Mouse (Mus musculus) kidney, embryonic 15.5 days (tissue): ENCODE results near the gene 2510002D24Rik. TPM values are rescaled to one million over a fixed set of nuclear protein-coding genes. Genes with fewer than 3 reads are reported as not detected.

Experiments
- ATAC-seq: fragments of 200-750 bp; cut with Nextera tagmentation; replicated peaks from 2 replicates; pipeline ENCODE4 v1.8.0; 2017; ENCODE audit warnings: moderate TSS enrichment; ENCODE audit not compliant: low FRiP score
- H3K27ac ChIP-seq: fragments of 300-500 bp; sonication (generic); 2 replicates; pipeline ENCODE4 v1.5.1; 2015; ENCODE audit warnings: mild to moderate bottlenecking, inconsistent platforms
- H3K27me3 ChIP-seq: fragments of 300-500 bp; sonication (generic); 2 replicates; pipeline ENCODE4 v1.6.1; 2015; ENCODE audit warnings: inconsistent platforms
- H3K36me3 ChIP-seq: fragments of 300-500 bp; sonication (generic); 2 replicates; pipeline ENCODE4 v1.6.1; 2015; ENCODE audit warnings: inconsistent platforms
- H3K4me1 ChIP-seq: fragments of 300-500 bp; sonication (generic); 2 replicates; pipeline ENCODE4 v1.6.1; 2015; ENCODE audit warnings: inconsistent platforms
- H3K4me2 ChIP-seq: fragments of 300-500 bp; sonication (generic); 2 replicates; pipeline ENCODE4 v1.6.1; 2015; ENCODE audit warnings: moderate library complexity, mild to moderate bottlenecking, inconsistent platforms
- H3K4me3 ChIP-seq: fragments of 300-500 bp; sonication (generic); replicated peaks from 2 replicates; pipeline ENCODE4 v1.5.1; 2015; ENCODE audit warnings: mild to moderate bottlenecking, inconsistent platforms
- H3K9ac ChIP-seq: fragments of 300-500 bp; sonication (generic); 2 replicates; pipeline ENCODE4 v1.6.1; 2015; ENCODE audit warnings: mild to moderate bottlenecking, inconsistent platforms
- H3K9me3 ChIP-seq: fragments of 300-500 bp; sonication (generic); replicated peaks from 2 replicates; pipeline ENCODE4 v1.6.1; 2016; ENCODE audit warnings: inconsistent platforms
- WGBS: fragments of 180-500 bp; shearing (Covaris S2); methylation state at CpG from one replicate; pipeline ENCODE4 v1.1.7; 2015; ENCODE audit warnings: mixed read lengths; 5-methylcytosine and 5-hydroxymethylcytosine counted together
- polyA plus RNA-seq: library from polyadenylated mRNA; unstranded; fragments of >200 nt; fragmentation: Nextera tagmentation; extraction: Ambion mirVana; gene quantifications from 2 replicates; pipeline ENCODE4 v1.2.1, GENCODE M21; 2015

The 2510002D24Rik gene
- 41.3 and 47.7 TPM in 2 replicates for polyA plus RNA-seq

DNA sequence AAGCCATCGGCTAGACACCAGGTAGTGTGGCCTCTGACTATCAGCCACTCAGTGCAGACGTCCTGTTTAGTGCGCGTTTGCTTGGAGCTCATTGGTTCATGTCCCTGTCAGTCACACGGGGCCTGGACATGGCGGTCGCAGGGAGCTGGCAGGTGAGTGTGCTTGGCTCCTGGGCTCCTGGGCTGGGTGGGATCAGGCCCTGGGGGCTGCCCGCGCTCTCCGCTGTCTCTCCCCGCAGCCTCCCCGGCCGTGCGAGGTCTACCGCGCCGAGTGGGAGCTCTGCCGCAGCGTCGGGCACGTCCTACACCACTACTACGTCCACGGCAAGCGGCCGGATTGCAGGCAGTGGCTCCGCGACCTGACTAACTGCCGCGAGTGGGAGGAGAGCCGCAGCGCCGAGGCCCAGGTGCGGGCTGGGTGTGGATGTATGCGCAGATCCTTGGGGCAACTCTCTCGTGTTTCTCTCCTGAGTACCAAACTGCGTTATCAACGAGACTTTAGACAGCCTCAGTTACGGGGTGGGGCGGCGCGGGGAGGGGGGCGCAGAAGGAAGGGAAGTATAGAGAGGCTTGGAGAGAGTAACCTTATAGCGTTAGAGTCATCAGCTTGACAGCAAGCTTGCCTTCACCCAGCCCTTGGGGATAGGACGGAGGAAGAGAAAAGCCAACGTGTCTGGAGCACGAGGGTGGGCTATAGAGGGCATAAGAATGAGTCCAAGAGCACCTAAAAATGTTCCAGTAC lies at the start of gene 2510002D24Rik, which contains the start of gene Gm28539:
Gene 2510002D24Rik (plus strand): TSS at position 111 of the 741 bp plus-strand sequence.
Gene Gm28539 (plus strand): TSS at position 117 of the 741 bp plus-strand sequence.
- Histone ChIP-seq H3K36me3 (peaks cover 47% of the 10 kb centered on the region), H3K9ac (peak within 1 kb of the TSS; percentile 77), H3K4me1 (peaks cover 4% of the 10 kb centered on the region; the same call in 1 of the 2 replicates), H3K27me3 (no peaks in the 10 kb centered on the region), H3K9me3 (no peaks in the 10 kb centered on the region), H3K27ac (peak within 1 kb of the TSS; percentile 73; the same call in 1 of the 2 replicates), H3K4me2 (peak within 1 kb of the TSS; percentile 68), H3K4me3 (peak within 1 kb of the TSS; percentile 84)
- ATAC-seq, result peak; percentile 98
- under 1% methylated on average over 46 of the region's 46 CpGs for WGBS

DNA sequence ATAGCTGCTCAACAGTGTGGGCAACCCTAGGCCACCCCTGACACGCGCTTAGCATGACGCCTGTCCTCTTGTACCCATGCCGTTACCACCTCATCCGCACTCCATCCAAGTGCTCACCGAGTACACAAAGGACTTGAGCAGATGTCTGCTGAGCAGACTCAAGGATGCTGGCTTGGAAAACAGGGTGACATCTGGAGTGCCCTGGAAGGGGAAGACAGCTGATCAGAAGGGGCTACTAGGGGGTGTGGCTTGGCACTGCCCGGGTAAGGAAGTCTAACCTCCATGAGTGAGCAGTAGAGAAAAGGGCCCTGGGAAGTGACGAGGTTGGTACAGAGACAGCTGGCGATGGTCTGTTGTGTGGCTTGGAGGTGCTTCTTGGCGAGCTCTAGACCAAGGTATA lies 49.7 kb upstream of the 2510002D24Rik start:
- WGBS, result 95% methylated on average over 10 of the region's 10 CpGs

DNA sequence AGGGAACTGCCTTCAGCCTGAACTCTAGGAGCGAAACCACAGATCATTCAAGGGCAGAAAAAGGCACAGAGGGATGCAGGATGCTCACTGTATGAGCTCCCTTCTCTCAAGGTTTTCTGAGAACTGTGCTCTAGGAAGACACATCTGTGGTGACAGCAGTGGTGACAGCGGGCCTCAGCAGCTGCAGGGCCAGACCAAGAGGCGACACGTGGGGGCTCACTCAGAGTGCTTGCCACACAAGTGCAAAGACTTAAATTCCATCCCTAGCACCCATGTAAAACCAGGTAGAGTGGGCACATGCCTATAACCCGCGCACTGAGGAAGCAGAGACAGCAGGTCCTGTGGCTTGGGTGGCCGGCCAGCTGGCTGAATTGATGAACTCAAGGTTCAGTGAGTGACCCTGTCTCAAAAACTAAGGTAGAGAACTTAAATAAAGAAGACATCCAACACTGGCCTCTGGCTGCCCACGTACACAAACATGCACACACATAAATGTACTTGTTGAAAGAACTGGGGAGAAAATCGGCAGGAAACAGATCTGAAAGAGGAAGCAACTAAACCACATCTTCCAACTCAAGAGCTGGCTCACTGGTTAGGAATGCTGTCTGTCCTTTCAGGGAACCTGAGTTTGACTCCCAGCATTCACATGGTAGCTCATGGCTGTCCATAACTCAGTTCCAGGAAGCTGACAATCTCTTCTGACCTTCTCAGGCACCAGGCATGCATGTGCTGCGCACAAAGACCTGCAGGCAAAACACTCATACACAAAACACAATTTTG lies 47.6 kb upstream of the 2510002D24Rik start:
- no peaks in the 10 kb centered on the region for H3K27me3 ChIP-seq
- H3K4me1 ChIP-seq, result no peaks in the 10 kb centered on the region
- WGBS, result 76% methylated on average over 10 of the region's 10 CpGs
- no peak overlapping the region for H3K4me2 ChIP-seq
- no peaks in the 10 kb centered on the region for H3K9me3 ChIP-seq
- H3K9ac ChIP-seq, result no peak overlapping the region
- H3K4me3 ChIP-seq, result no peak overlapping the region
- no peak overlapping the region; the same call in 1 of the 2 replicates for H3K27ac ChIP-seq
- ATAC-seq, result no peak
- peaks cover 88% of the 10 kb centered on the region for H3K36me3 ChIP-seq

More for the DNA sequence above, 49.7 kb upstream of the 2510002D24Rik start:
- Histone ChIP-seq H3K4me3 (no peak overlapping the region), H3K9ac (no peak overlapping the region), H3K27me3 (no peaks in the 10 kb centered on the region), H3K9me3 (no peaks in the 10 kb centered on the region), H3K36me3 (peaks cover 89% of the 10 kb centered on the region), H3K27ac (no peak overlapping the region), H3K4me2 (no peak overlapping the region), H3K4me1 (peaks cover 6% of the 10 kb centered on the region; the same call in 1 of the 2 replicates)
- ATAC-seq, result no peak

DNA sequence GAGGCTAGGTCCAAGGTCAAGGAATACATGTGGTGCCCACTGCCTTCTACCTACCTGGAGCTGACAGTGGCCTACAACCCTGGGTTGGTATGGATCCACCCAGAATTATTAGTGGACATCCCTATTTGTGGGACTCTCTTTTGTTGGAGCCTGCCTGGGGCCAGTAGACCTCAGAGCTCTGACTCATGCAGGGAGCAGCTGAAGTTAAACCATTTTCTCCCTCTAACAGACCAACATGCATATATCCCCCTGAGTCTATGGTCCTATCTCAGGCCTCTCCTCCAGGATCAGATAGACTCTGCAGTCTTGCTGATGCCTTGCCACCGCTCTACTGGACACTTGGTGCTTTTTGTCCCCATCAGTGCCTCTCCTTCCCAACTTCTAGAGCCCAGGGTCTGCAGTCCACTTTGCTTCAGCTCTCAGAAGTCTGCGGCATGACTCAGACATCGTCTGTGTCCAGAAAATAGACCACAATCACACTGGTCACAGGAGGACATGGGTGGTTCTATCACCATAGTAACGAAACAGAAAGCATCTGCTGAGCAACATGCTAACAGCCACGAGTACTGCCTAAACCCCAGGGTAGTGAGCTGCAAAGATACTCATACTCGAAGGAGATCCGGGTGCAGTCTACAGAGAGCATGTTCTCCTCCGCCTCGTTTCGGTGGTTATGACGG lies 41.0 kb upstream of the 2510002D24Rik start:
- Histone ChIP-seq H3K9ac (no peak overlapping the region), H3K4me3 (no peak overlapping the region), H3K27me3 (no peaks in the 10 kb centered on the region), H3K4me1 (no peaks in the 10 kb centered on the region), H3K36me3 (peaks cover 93% of the 10 kb centered on the region), H3K27ac (no peak overlapping the region), H3K9me3 (no peaks in the 10 kb centered on the region), H3K4me2 (no peak overlapping the region)
- no peak for ATAC-seq
- WGBS, result 95% methylated on average over 11 of the region's 11 CpGs

DNA sequence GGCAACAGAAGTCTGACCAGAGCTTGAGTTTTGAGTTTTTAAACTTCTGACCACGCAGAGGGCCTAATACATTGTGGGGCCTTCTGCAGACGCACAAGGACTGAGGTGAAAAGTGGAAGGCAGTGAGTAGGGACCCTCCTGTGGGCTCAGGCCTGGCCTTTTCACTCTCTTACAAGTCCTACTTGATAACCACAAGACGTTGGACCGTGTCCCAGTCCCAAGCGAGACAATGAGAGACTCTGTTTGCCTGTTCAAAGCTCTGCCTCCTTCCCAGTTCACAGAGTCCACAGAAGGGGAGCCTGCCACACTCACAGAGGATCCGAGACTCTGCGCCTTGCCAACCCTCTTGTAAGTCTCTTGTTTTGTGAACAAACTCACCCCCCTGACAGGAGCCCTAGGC lies 39.7 kb upstream of the 2510002D24Rik start:
- Histone ChIP-seq H3K4me2 (no peak overlapping the region), H3K4me3 (no peak overlapping the region), H3K9me3 (no peaks in the 10 kb centered on the region), H3K27ac (no peak overlapping the region), H3K27me3 (no peaks in the 10 kb centered on the region), H3K4me1 (no peaks in the 10 kb centered on the region), H3K36me3 (peaks cover 93% of the 10 kb centered on the region), H3K9ac (no peak overlapping the region)
- no peak for ATAC-seq
- 91% methylated on average over 7 of the region's 7 CpGs for WGBS

DNA sequence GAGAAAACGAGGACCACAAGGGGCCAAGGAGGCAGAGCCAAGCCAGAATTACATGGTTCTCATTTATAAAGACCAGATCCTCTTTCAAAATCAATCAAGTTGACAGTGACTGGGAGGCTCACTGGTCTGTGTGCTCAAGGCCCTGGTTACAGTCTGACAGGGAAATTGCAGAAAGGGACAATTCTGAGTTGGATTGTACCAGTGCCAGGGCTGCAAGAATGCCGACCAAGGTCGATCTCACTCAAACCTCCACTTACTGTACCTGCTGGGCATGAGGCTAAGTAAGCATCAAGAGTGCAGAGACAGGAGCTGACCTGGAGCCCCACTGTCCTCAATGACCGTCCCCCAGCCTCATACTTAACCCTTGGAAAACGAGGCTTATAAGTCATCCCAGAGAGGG lies 38.2 kb upstream of the 2510002D24Rik start:
- Histone ChIP-seq H3K9ac (no peak overlapping the region), H3K27ac (no peak overlapping the region), H3K9me3 (no peaks in the 10 kb centered on the region), H3K27me3 (no peaks in the 10 kb centered on the region), H3K4me2 (no peak overlapping the region), H3K4me1 (no peaks in the 10 kb centered on the region), H3K36me3 (peaks cover 93% of the 10 kb centered on the region), H3K4me3 (no peak overlapping the region)
- ATAC-seq, result no peak
- 87% methylated on average over 5 of the region's 5 CpGs for whole genome bisulfite sequencing

DNA sequence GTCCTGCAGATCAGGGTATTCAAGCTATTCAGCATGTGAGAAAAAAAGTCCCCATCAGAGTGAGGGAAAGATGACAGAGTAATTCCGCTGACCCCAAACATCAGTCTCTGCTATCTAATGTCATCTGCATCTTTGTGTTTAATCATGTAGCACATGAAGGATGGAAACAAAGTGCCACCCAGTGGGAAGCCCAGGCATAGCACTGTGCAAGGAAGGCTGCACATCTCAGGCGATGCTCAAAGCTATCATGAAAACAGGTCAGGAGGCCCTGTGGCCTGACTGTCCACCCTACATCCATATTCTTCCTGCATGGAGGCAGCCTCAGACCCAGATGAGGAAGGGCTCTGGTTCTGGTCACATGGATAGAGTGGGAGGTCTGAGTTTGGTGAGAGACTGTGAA lies 37.5 kb upstream of the 2510002D24Rik start:
- peaks cover 90% of the 10 kb centered on the region for H3K36me3 ChIP-seq
- no peaks in the 10 kb centered on the region for H3K27me3 ChIP-seq
- no peak overlapping the region for H3K9ac ChIP-seq
- H3K4me2 ChIP-seq, result no peak overlapping the region
- 63% methylated on average over 2 of the region's 2 CpGs for WGBS
- H3K4me1 ChIP-seq, result no peaks in the 10 kb centered on the region
- H3K27ac ChIP-seq, result no peak overlapping the region
- H3K4me3 ChIP-seq, result no peak overlapping the region
- peak; percentile 62; the same call in 1 of the 2 replicates for ATAC-seq
- H3K9me3 ChIP-seq, result no peaks in the 10 kb centered on the region

DNA sequence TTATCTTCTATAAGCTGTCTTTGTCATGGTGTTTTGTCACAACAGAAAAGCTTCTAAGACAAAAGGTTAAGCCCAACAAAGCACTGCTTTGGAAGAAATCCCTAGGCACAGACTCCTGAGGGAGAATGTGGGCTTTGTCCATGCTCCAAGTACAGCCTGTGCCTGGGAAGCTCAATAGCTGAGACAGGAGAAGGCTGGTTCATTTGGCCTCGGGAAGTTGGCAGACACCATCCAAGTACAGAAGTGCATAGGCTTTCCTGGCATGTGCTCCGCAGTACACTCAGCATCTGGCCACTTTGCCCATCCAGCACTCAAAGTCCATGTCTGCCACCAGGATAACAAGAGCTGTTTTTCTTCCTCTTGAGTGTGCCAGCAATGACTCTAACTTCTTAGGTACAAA lies 30.6 kb upstream of the 2510002D24Rik start:
- Histone ChIP-seq H3K36me3 (peaks cover 71% of the 10 kb centered on the region), H3K27me3 (no peaks in the 10 kb centered on the region), H3K27ac (no peak overlapping the region), H3K4me1 (peaks cover 5% of the 10 kb centered on the region), H3K4me3 (no peak overlapping the region), H3K4me2 (no peak overlapping the region), H3K9ac (no peak overlapping the region), H3K9me3 (no peaks in the 10 kb centered on the region)
- 97% methylated on average over 2 of the region's 2 CpGs for WGBS
- no peak for ATAC-seq

DNA sequence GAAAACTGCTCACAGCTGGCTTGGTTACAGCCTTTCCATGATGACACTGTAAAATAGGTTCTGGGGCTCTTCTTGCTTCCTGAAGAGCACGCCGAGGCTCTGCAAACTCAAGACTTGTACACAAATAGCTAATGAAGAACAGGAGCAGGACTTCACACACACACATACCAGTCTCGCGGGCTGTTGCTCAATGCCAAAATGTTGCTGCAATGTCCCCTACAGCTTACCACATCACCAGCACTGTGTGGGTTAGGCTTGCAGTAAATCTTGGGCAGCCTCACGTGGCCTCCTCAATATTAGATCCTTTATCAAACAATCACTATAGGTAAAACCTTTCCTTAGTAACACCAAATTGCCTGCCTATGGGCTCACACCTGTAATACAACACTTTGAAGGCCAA lies 27.4 kb upstream of the 2510002D24Rik start:
- Histone ChIP-seq H3K27me3 (no peaks in the 10 kb centered on the region), H3K4me3 (no peak overlapping the region), H3K4me2 (no peak overlapping the region), H3K36me3 (peaks cover 48% of the 10 kb centered on the region), H3K9ac (no peak overlapping the region), H3K4me1 (peaks cover 23% of the 10 kb centered on the region), H3K9me3 (no peaks in the 10 kb centered on the region), H3K27ac (no peak overlapping the region)
- WGBS, result 92% methylated on average over 5 of the region's 5 CpGs
- ATAC-seq, result no peak

DNA sequence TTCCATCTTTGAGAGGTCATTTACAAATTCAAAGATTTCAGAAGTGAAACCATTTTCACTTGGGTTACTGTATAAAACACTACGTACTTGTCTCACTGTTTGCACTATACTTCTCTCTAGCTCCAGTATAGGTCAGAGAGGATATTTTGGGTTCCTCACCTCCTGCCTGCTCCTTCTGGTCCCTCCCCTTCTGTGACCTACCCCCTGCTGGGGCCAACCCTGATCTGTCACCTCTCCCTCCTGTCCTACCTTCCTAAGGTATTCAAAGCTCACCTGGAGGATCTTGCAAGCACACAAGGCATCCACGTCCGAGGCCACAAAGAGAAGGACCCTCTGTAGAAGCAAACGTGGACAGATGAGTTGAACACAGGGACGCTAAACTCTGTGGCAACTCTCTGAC lies 25.3 kb upstream of the 2510002D24Rik start:
- Histone ChIP-seq H3K9ac (peak overlapping the region; percentile 59), H3K9me3 (no peaks in the 10 kb centered on the region), H3K27me3 (no peaks in the 10 kb centered on the region), H3K4me1 (peaks cover 24% of the 10 kb centered on the region), H3K27ac (peak overlapping the region; percentile 85; the same call in 1 of the 2 replicates), H3K4me3 (peak overlapping the region; percentile 84), H3K36me3 (peaks cover 52% of the 10 kb centered on the region), H3K4me2 (peak overlapping the region; percentile 81)
- ATAC-seq, result peak; percentile 9
- WGBS, result 7% methylated on average over 5 of the region's 5 CpGs

DNA sequence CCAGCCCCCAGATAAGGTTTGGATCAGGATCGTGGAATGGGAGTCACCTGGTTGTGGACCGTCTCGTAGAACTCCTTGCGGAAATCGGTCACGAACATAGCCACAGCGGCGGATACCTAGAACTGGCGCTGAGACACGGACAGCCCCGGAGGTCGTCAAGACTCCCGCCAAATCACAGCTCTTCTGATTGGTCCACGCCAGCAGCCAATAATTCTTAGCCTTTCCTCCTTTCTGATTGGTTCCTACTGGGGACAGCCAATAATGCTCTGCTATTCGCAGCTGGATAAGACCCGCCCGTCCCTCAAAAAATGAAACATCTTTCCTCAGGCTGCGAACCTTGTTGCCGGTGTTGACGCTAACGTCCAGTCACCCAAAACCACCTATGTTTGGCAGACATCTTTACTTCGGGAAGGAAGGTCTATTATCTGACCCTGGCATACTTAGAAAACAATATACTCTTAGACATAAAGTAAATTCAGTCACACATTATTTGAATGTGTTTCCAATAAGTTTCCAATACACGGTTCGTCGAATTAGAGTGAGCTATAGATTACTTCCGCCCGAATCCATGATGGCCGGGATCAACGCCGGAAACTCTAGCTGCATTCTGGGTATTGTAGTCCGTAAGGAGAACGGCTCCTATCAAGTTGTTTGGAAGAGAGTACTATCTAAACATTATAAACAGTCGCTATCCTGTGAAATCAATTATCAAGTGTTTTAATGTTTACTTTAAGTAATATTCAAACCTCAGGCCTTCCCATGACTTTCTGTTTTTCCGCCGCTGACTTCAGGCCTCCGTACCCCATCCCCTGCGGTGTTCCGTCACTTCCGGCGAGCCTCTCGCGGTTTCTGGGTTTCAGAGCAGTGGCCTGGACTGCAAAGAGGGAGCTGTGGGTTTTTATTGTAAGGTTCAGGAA lies 24.7 kb upstream of the 2510002D24Rik start, which contains the start of the genes Ufd1 and Cdc45:
Gene Ufd1 (plus strand): TSS at position 312 of the 917 bp plus-strand sequence.
Gene Cdc45 (minus strand): TSS at position 520 of the 917 bp plus-strand sequence.
- H3K4me3 ChIP-seq, result peak within 1 kb of the TSS; percentile 84
- H3K36me3 ChIP-seq, result peaks cover 53% of the 10 kb centered on the region
- ATAC-seq, result peak; percentile 96
- WGBS, result under 1% methylated on average over 42 of the region's 42 CpGs
- H3K4me1 ChIP-seq, result peaks cover 24% of the 10 kb centered on the region
- H3K27me3 ChIP-seq, result no peaks in the 10 kb centered on the region
- H3K27ac ChIP-seq, result peak within 1 kb of the TSS; percentile 85
- H3K9ac ChIP-seq, result peak within 1 kb of the TSS; percentile 91
- peak within 1 kb of the TSS; percentile 81 for H3K4me2 ChIP-seq
- no peaks in the 10 kb centered on the region for H3K9me3 ChIP-seq
